Mouse (Mus musculus): ENCODE results near the gene Olfr1025-ps1. TPM values are rescaled to one million over a fixed set of nuclear protein-coding genes. Genes with fewer than 3 reads are reported as not detected.

Olfr1025-ps1 gene
- not detected in 2 replicates for total RNA-seq (2014; fragmentation: Nextera tagmentation)
- total RNA-seq (2017): not detected in 2 replicates

- ATAC-seq (replicated peaks; ENCODE audit: poor library complexity, severe bottlenecking): no peak
Measured at GRCm38 (mm10) chr2:85914893-85915292, at the start of gene Olfr1025-ps1. Gene Olfr1025-ps1 (plus strand): TSS chr2:85915193.

- ATAC-seq (replicated peaks; ENCODE audit: poor library complexity, severe bottlenecking): no peak
Measured at GRCm38 (mm10) chr2:85868294-85868693, 46.7 kb upstream of the Olfr1025-ps1 start, which contains the start of gene Olfr1022. Gene Olfr1022 (plus strand): TSS chr2:85868594.

GRCm38 (mm10) chr2:85885340-85885739 lies 29.7 kb upstream of the Olfr1025-ps1 start, which contains the start of gene Olfr1023:
Gene Olfr1023 (plus strand): TSS chr2:85885640.
- no peak for ATAC-seq (replicated peaks; ENCODE audit: poor library complexity, severe bottlenecking)

GRCm38 (mm10) chr2:85904952-85905351 lies 10.0 kb upstream of the Olfr1025-ps1 start, which contains the start of gene Olfr1024:
Gene Olfr1024 (minus strand): TSS chr2:85905052.
- ATAC-seq (replicated peaks; ENCODE audit: poor library complexity, severe bottlenecking): no peak

- no peak for ATAC-seq (replicated peaks; ENCODE audit: poor library complexity, severe bottlenecking)
Measured at GRCm38 (mm10) chr2:85913197-85913596, 1.8 kb upstream of the Olfr1025-ps1 start.

GRCm38 (mm10) chr2:85921258-85921657 lies 6.3 kb downstream of the Olfr1025-ps1 start, which contains the start of gene Olfr1026:
Gene Olfr1026 (plus strand): TSS chr2:85921558.
- no peak for ATAC-seq (replicated peaks; ENCODE audit: poor library complexity, severe bottlenecking)

GRCm38 (mm10) chr2:85950137-85950536 lies 35.1 kb downstream of the Olfr1025-ps1 start, which contains the start of gene Olfr1028:
Gene Olfr1028 (plus strand): TSS chr2:85950437.
- no peak for ATAC-seq (replicated peaks; ENCODE audit: poor library complexity, severe bottlenecking)

Other genes with a start within 250 kb of the Olfr1025-ps1 start
- gene Olfr1006, start 236.4 kb upstream of the Olfr1025-ps1 start, total RNA-seq (2014; fragmentation: Nextera tagmentation): not detected in 2 replicates
- gene Olfr1006, start 236.4 kb upstream of the Olfr1025-ps1 start, total RNA-seq (2017): not detected in 2 replicates
- not detected in 2 replicates for gene Olfr1008, start 225.8 kb upstream of the Olfr1025-ps1 start, total RNA-seq (2014; fragmentation: Nextera tagmentation)
- not detected in 2 replicates for gene Olfr1008, start 225.8 kb upstream of the Olfr1025-ps1 start, total RNA-seq (2017)
- not detected in 2 replicates for gene Olfr1009, start 199.8 kb upstream of the Olfr1025-ps1 start, total RNA-seq (2014; fragmentation: Nextera tagmentation)
- gene Olfr1009, start 199.8 kb upstream of the Olfr1025-ps1 start, total RNA-seq (2017): not detected in 2 replicates
- not detected in 2 replicates for gene Olfr1012, start 152.4 kb upstream of the Olfr1025-ps1 start, total RNA-seq (2014; fragmentation: Nextera tagmentation)
- not detected in 2 replicates for gene Olfr1012, start 152.4 kb upstream of the Olfr1025-ps1 start, total RNA-seq (2017)
- not detected in 2 replicates for gene Olfr1013, start 148.1 kb upstream of the Olfr1025-ps1 start, total RNA-seq (2014; fragmentation: Nextera tagmentation)
- not detected in 2 replicates for gene Olfr1013, start 148.1 kb upstream of the Olfr1025-ps1 start, total RNA-seq (2017)
- gene Olfr1014, start 142.5 kb upstream of the Olfr1025-ps1 start, total RNA-seq (2014; fragmentation: Nextera tagmentation): not detected in 2 replicates
- not detected in 2 replicates for gene Olfr1014, start 142.5 kb upstream of the Olfr1025-ps1 start, total RNA-seq (2017)
- gene Olfr1015, start 133.2 kb upstream of the Olfr1025-ps1 start, total RNA-seq (2014; fragmentation: Nextera tagmentation): not detected in 2 replicates
- not detected in 2 replicates for gene Olfr1015, start 133.2 kb upstream of the Olfr1025-ps1 start, total RNA-seq (2017)
- gene Olfr1016, start 112.6 kb upstream of the Olfr1025-ps1 start, total RNA-seq (2014; fragmentation: Nextera tagmentation): not detected in 2 replicates
- gene Olfr1016, start 112.6 kb upstream of the Olfr1025-ps1 start, total RNA-seq (2017): not detected in 2 replicates
- not detected in 2 replicates for gene Olfr1018, start 96.7 kb upstream of the Olfr1025-ps1 start, total RNA-seq (2014; fragmentation: Nextera tagmentation)
- not detected in 2 replicates for gene Olfr1018, start 96.7 kb upstream of the Olfr1025-ps1 start, total RNA-seq (2017)
- not detected in 2 replicates for gene Olfr1019, start 69.7 kb upstream of the Olfr1025-ps1 start, total RNA-seq (2014; fragmentation: Nextera tagmentation)
- not detected in 2 replicates for gene Olfr1019, start 69.7 kb upstream of the Olfr1025-ps1 start, total RNA-seq (2017)
- not detected in 2 replicates for gene Olfr1020, start 68.2 kb upstream of the Olfr1025-ps1 start, total RNA-seq (2014; fragmentation: Nextera tagmentation)
- not detected in 2 replicates for gene Olfr1020, start 68.2 kb upstream of the Olfr1025-ps1 start, total RNA-seq (2017)
- not detected in 2 replicates for gene Olfr1022, start 46.6 kb upstream of the Olfr1025-ps1 start, total RNA-seq (2014; fragmentation: Nextera tagmentation)
- not detected in 2 replicates for gene Olfr1022, start 46.6 kb upstream of the Olfr1025-ps1 start, total RNA-seq (2017)
- not detected in 2 replicates for gene Olfr1023, start 29.6 kb upstream of the Olfr1025-ps1 start, total RNA-seq (2014; fragmentation: Nextera tagmentation)
- gene Olfr1023, start 29.6 kb upstream of the Olfr1025-ps1 start, total RNA-seq (2017): not detected in 2 replicates
- gene Olfr1024, start 10.1 kb upstream of the Olfr1025-ps1 start, total RNA-seq (2014; fragmentation: Nextera tagmentation): not detected in 2 replicates
- not detected in 2 replicates for gene Olfr1024, start 10.1 kb upstream of the Olfr1025-ps1 start, total RNA-seq (2017)
- not detected in 2 replicates for gene Olfr1026, start 6.4 kb downstream of the Olfr1025-ps1 start, total RNA-seq (2014; fragmentation: Nextera tagmentation)
- not detected in 2 replicates for gene Olfr1026, start 6.4 kb downstream of the Olfr1025-ps1 start, total RNA-seq (2017)
- gene Olfr1028, start 35.2 kb downstream of the Olfr1025-ps1 start, total RNA-seq (2014; fragmentation: Nextera tagmentation): not detected in 2 replicates
- gene Olfr1028, start 35.2 kb downstream of the Olfr1025-ps1 start, total RNA-seq (2017): not detected in 2 replicates
- gene Olfr1029, start 58.7 kb downstream of the Olfr1025-ps1 start, total RNA-seq (2014; fragmentation: Nextera tagmentation): not detected in 2 replicates
- not detected in 2 replicates for gene Olfr1029, start 58.7 kb downstream of the Olfr1025-ps1 start, total RNA-seq (2017)
- gene Olfr1030, start 64.1 kb downstream of the Olfr1025-ps1 start, total RNA-seq (2014; fragmentation: Nextera tagmentation): not detected in 2 replicates
- gene Olfr1030, start 64.1 kb downstream of the Olfr1025-ps1 start, total RNA-seq (2017): not detected in 2 replicates
- not detected in 2 replicates for gene Olfr1031, start 75.1 kb downstream of the Olfr1025-ps1 start, total RNA-seq (2014; fragmentation: Nextera tagmentation)
- gene Olfr1031, start 75.1 kb downstream of the Olfr1025-ps1 start, total RNA-seq (2017): not detected in 2 replicates
- gene Olfr1032, start 90.3 kb downstream of the Olfr1025-ps1 start, total RNA-seq (2014; fragmentation: Nextera tagmentation): not detected in 2 replicates
- not detected in 2 replicates for gene Olfr1032, start 90.3 kb downstream of the Olfr1025-ps1 start, total RNA-seq (2017)
- 0.71 TPM in 1 of 2 replicates, not detected in the other for gene Olfr1033, start 105.4 kb downstream of the Olfr1025-ps1 start, total RNA-seq (2014; fragmentation: Nextera tagmentation)
- gene Olfr1033, start 105.4 kb downstream of the Olfr1025-ps1 start, total RNA-seq (2017): not detected in 2 replicates
- not detected in 2 replicates for gene Olfr1034, start 130.7 kb downstream of the Olfr1025-ps1 start, total RNA-seq (2014; fragmentation: Nextera tagmentation)
- not detected in 2 replicates for gene Olfr1034, start 130.7 kb downstream of the Olfr1025-ps1 start, total RNA-seq (2017)
- not detected in 2 replicates for gene Olfr1036, start 158.8 kb downstream of the Olfr1025-ps1 start, total RNA-seq (2014; fragmentation: Nextera tagmentation)
- not detected in 2 replicates for gene Olfr1036, start 158.8 kb downstream of the Olfr1025-ps1 start, total RNA-seq (2017)
- not detected in 2 replicates for gene Olfr1037, start 172.2 kb downstream of the Olfr1025-ps1 start, total RNA-seq (2014; fragmentation: Nextera tagmentation)
- not detected in 2 replicates for gene Olfr1037, start 172.2 kb downstream of the Olfr1025-ps1 start, total RNA-seq (2017)
- gene Olfr1039, start 220.7 kb downstream of the Olfr1025-ps1 start, total RNA-seq (2014; fragmentation: Nextera tagmentation): not detected in 2 replicates
- gene Olfr1039, start 220.7 kb downstream of the Olfr1025-ps1 start, total RNA-seq (2017): not detected in 2 replicates
- gene Olfr1040, start 231.5 kb downstream of the Olfr1025-ps1 start, total RNA-seq (2014; fragmentation: Nextera tagmentation): not detected in 2 replicates
- gene Olfr1040, start 231.5 kb downstream of the Olfr1025-ps1 start, total RNA-seq (2017): not detected in 2 replicates
- gene Olfr1042, start 246.6 kb downstream of the Olfr1025-ps1 start, total RNA-seq (2014; fragmentation: Nextera tagmentation): not detected in 2 replicates
- gene Olfr1042, start 246.6 kb downstream of the Olfr1025-ps1 start, total RNA-seq (2017): not detected in 2 replicates

Data from granulocyte monocyte progenitor cell, adult 5-6 weeks (primary cell).